Comparison of ENCODE assay signal across 18 mouse cellular contexts in the genomic region with DNA sequence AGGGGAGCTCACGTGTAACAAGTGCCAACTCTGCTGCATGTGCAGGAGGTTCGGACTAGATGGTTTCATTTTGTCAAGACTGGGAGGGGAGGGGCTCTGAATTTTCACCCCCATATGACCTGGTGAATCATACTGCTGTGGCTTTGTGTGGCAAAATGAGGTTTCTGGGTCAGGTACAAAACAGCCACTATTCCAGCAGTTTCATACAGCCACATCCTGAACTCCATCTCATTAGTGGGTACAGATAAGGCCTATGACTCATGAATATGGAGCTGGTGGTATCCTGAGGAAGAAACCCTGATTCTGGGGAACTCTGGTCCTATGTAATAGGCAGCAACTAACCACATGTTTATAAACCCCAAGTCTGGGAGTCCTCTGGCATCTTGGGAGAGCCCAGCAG.
"Had no signal": no experiment of that assay in that cellular context is flagged by ENCODE, and none has a peak within 500 bp of the region (broad histone marks: within the 10 kb centered on the region; RNA-seq: fewer than 3 reads in every experiment).

No protein-coding gene starts in this region.

- DNase-seq: liver, postnatal 0 days; lung, adult 2 months; lung, postnatal 14 days; lung, postnatal 36 days; midbrain, embryonic 14.5 days; right cerebral cortex, postnatal 14 days; thymus, adult 18-20 months; thymus, postnatal 14 days; thymus, postnatal 36 days had no signal

- H3K9me3 ChIP-seq: liver, embryonic 15.5 days; lung, embryonic 15.5 days; midbrain, embryonic 10.5 days; midbrain, embryonic 12.5 days; neural tube, embryonic 12.5 days had no signal

- H3K27ac ChIP-seq: liver, embryonic 15.5 days; lung, embryonic 15.5 days; macrophage; midbrain, embryonic 10.5 days; midbrain, embryonic 12.5 days; neural tube, embryonic 12.5 days had no signal

- H3K36me3 ChIP-seq: liver, embryonic 15.5 days; lung, embryonic 15.5 days; midbrain, embryonic 12.5 days; neural tube, embryonic 12.5 days had no signal

- H3K4me3 ChIP-seq: liver, embryonic 15.5 days; lung, embryonic 15.5 days; megakaryocyte, embryonic 14.5 days; midbrain, embryonic 10.5 days; midbrain, embryonic 12.5 days; neural tube, embryonic 12.5 days had no signal

- H3K27me3 ChIP-seq: liver, embryonic 15.5 days; lung, embryonic 15.5 days; megakaryocyte, embryonic 14.5 days; midbrain, embryonic 12.5 days; neural tube, embryonic 12.5 days had no signal

- ATAC-seq: liver, postnatal 0 days; lung, postnatal 0 days; midbrain, embryonic 16.5 days had no signal

- H3K4me1 ChIP-seq: liver, embryonic 15.5 days; lung, embryonic 15.5 days; megakaryocyte, embryonic 14.5 days; midbrain, embryonic 10.5 days; midbrain, embryonic 12.5 days; neural tube, embryonic 12.5 days had no signal
